Mouse (Mus musculus): ENCODE data around the gene Phf1.

Gene Phf1

GRCm38 (mm10) chr17:26939973-26940300 is 7.1 kb downstream of the Phf1 start:
- Histone ChIP-seq H3K36me3 (ENCODE audit: control insufficient read depth, insufficient read depth, low read length, poor library complexity, severe bottlenecking) (peaks cover 9% of the 10 kb centered on the region), H3K27me3 (ENCODE audit: control insufficient read depth, insufficient read depth, low read length, poor library complexity, severe bottlenecking) (peaks cover 2% of the 10 kb centered on the region; the same call in 1 of the 2 replicates)
- no peak for DNase-seq (ENCODE audit: low read depth, low spot score)

DNA sequence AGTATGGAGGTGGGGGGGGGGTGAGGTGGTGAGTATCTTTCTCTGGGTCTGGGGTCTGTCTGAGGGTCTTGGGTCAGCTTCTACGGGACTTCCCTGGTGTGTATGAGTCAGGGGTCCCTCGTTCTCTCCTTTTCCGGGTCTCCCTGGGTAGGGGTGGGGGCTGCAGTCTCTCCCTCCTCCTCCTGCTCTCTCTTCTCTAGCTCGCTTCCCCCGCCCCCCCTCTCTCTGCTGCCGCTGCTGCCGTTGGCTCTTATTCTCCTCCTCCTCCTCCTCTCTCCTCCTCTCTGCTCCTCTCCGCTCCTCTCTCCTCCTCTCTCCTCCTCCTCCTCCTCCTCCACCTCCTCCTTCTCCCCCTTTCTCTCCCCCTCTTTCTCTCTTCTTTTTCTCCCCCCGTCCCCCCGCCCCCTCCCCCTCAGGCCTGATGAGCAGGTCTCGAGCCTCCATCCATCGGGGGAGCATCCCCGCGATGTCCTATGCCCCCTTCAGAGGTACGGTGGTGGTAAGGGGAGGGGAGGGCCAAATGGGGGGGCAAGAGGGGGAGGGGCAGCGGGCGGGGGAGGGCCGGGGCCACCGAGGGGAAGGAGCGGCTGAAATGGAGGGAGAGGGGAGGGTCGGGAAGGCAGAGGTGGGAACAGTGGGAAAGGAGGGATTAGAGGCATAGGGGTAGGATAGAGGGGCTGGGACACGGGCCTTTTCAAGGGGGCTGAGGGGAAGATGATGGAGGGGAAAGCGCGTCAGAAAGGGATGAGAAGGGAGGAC is 8.4 kb downstream of the Phf1 start, which contains the start of gene Syngap1:
Syngap1 (plus strand) TSS at position 223 of the 759 bp plus-strand sequence.
- peaks cover 2% of the 10 kb centered on the region; the same call in 1 of the 2 replicates for H3K27me3 ChIP-seq (ENCODE audit: control insufficient read depth, insufficient read depth, low read length, poor library complexity, severe bottlenecking)
- DNase-seq (ENCODE audit: low read depth, low spot score) = no peak
- H3K36me3 ChIP-seq (ENCODE audit: control insufficient read depth, insufficient read depth, low read length, poor library complexity, severe bottlenecking) = peaks cover 6% of the 10 kb centered on the region; the same call in 1 of the 2 replicates

DNA sequence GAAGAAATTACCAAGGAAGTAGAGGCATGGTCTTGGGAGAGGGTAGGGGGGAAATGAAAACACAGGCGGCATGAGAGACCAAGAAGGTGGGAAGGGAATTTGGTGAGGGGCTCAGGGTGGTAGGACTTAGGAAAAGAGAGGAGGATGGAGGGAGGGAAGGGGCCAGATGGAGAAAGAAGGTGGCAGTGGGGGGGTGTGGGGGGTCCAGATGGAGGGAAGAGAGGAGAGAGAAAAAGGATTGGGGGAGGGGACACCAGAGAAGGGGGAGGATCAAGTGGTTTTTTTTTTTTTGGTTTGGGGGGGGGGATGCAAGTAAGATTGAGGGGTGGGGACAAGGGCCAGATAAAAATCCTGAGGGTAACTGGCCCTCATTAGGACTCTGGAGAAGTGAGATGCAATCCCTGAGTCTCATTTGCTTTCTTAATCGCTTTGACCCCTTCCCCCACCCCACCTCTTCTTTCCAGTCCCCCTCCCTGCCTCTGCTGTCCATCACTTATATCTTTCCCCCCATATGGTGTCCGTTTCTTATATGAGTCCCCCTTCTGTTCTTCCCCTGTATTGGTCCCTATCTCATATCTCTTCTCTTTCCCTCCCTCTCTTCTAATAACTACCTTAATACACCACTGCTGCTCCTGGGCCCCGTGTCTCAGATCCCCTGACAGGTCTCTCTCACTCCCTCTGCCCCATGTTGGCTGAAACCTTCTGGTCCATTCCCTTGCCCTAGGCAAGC is 9.2 kb downstream of the Phf1 start:
- Histone ChIP-seq H3K36me3 (ENCODE audit: control insufficient read depth, insufficient read depth, low read length, poor library complexity, severe bottlenecking) (0 out of 2 replicates have a peak, but pooled peaks cover 4% of the 10 kb centered on the region), H3K27me3 (ENCODE audit: control insufficient read depth, insufficient read depth, low read length, poor library complexity, severe bottlenecking) (peaks cover 2% of the 10 kb centered on the region; the same call in 1 of the 2 replicates)
- no peak for DNase-seq (ENCODE audit: low read depth, low spot score)

DNA sequence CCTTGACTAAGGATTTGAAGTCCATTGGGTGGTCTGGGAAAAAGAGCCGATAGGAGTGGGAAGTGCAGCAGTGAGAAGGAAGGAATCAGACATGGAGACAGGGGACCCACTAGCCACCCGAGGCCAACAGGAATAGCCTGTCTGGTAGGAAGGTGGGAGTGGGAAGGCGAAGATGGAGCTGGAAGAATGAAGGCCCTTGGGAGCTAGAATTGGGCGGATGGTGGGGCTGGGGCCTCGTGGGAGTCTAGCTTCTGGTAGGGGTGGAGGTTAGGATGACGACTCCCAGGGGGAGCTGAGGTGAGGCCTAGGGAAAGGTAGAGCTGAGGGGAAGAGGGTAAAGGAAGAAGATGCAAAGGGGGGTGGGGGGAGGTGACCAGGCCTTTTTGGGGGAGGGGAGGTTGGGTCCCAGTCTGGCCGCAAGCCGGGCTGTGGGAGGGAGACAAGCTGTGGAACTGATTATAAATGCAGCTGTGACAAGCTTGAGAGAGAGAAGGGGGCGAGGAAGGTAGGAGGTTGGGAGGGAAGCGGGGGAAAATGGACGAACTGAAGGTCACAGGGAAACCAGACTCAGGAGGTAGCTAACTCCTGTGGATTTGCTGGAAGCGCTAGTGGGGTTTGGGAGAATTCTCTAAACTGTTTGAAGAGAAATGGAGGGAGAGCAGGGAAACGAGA is 13.1 kb downstream of the Phf1 start:
- Histone ChIP-seq H3K27me3 (ENCODE audit: control insufficient read depth, insufficient read depth, low read length, poor library complexity, severe bottlenecking) (peaks cover 6% of the 10 kb centered on the region; the same call in 1 of the 2 replicates), H3K36me3 (ENCODE audit: control insufficient read depth, insufficient read depth, low read length, poor library complexity, severe bottlenecking) (no peaks in the 10 kb centered on the region)
- DNase-seq (ENCODE audit: low read depth, low spot score) = no peak

- DNase-seq (ENCODE audit: low read depth, low spot score) = no peak
- Histone ChIP-seq H3K36me3 (ENCODE audit: control insufficient read depth, insufficient read depth, low read length, poor library complexity, severe bottlenecking) (no peaks in the 10 kb centered on the region), H3K27me3 (ENCODE audit: control insufficient read depth, insufficient read depth, low read length, poor library complexity, severe bottlenecking) (peaks cover 4% of the 10 kb centered on the region; the same call in 1 of the 2 replicates)
These were observed 13.7 kb downstream of the Phf1 start for GRCm38 (mm10) chr17:26946567-26946966.

DNA sequence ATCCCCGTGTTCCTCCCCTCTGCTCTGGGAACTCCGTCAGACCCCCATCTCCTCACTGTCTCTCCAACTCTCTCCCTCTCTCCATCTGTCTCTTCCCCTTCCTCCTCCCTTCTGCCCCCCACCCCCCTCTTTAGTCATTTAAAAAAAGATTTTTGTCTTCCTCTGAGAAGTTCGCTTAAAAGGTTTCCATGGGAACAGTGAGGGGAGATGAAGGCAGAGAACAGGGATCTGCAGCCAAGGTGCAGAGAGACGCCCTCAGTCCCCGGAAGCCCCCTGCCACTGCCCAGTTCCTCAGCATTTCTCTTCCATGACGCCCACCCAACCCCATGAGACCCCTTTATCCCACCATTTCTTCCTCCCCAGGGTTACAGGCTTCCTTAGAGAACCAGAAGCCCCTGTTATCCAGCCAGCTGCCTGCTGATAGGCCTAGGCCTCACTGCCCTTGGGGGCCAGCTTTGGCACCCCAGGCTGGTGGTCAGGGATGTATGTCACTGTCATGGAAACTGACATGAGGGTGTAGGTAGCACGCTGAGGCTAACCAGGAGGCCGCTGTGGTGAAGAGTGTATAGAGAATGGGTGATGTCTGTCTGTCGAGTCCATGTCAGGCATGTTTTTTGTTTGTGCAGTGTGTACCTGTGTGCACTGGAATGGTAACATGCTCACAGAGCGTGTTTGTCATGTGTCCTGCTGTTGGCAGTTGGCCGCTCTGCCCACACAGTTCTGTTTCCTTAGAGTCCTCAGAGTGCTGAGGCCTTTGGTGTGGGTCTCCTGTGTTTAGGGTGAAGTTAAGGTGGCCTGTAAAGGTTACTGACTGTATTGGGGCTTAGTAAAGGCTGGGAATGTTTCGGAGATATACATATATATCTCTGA is 14.6 kb downstream of the Phf1 start:
- DNase-seq (ENCODE audit: low read depth, low spot score) = no peak
- Histone ChIP-seq H3K36me3 (ENCODE audit: control insufficient read depth, insufficient read depth, low read length, poor library complexity, severe bottlenecking) (no peaks in the 10 kb centered on the region), H3K27me3 (ENCODE audit: control insufficient read depth, insufficient read depth, low read length, poor library complexity, severe bottlenecking) (peaks cover 4% of the 10 kb centered on the region; the same call in 1 of the 2 replicates)

- H3K27me3 ChIP-seq (ENCODE audit: control insufficient read depth, insufficient read depth, low read length, poor library complexity, severe bottlenecking) = peaks cover 4% of the 10 kb centered on the region; the same call in 1 of the 2 replicates
- DNase-seq (ENCODE audit: low read depth, low spot score) = no peak
- H3K36me3 ChIP-seq (ENCODE audit: control insufficient read depth, insufficient read depth, low read length, poor library complexity, severe bottlenecking) = no peaks in the 10 kb centered on the region
These were observed 15.6 kb downstream of the Phf1 start for GRCm38 (mm10) chr17:26948316-26949050.

- Histone ChIP-seq H3K36me3 (ENCODE audit: control insufficient read depth, insufficient read depth, low read length, poor library complexity, severe bottlenecking) (no peaks in the 10 kb centered on the region), H3K27me3 (ENCODE audit: control insufficient read depth, insufficient read depth, low read length, poor library complexity, severe bottlenecking) (peaks cover 4% of the 10 kb centered on the region; the same call in 1 of the 2 replicates)
- peak; percentile 50 for DNase-seq (ENCODE audit: low read depth, low spot score)
These were observed 16.3 kb downstream of the Phf1 start for GRCm38 (mm10) chr17:26949051-26949577.

DNA sequence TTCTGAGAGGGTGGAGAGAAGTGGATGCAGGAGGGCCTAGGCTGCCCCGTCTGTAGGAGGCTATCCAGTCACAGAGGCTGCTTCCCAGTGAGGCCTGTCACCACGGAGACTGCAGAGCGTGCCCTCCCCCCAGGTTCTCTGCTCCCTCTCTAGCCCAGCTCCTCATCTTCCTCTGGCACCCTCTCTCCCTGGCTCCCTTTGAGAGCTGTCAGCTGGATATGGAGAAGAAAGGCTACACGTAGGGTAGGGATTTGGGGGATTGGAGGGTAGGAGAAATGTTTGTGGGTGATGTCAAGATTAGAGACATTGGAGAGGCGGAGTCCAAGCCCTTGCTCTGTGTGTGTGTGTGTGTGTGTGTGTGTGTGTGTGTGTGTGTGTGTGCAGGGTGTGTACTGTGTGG is 17.0 kb downstream of the Phf1 start:
- DNase-seq (ENCODE audit: low read depth, low spot score) = no peak
- Histone ChIP-seq H3K36me3 (ENCODE audit: control insufficient read depth, insufficient read depth, low read length, poor library complexity, severe bottlenecking) (no peaks in the 10 kb centered on the region), H3K27me3 (ENCODE audit: control insufficient read depth, insufficient read depth, low read length, poor library complexity, severe bottlenecking) (peaks cover 4% of the 10 kb centered on the region; the same call in 1 of the 2 replicates)

GRCm38 (mm10) chr17:26950560-26951288 is 17.9 kb downstream of the Phf1 start:
- no peak for DNase-seq (ENCODE audit: low read depth, low spot score)
- H3K36me3 ChIP-seq (ENCODE audit: control insufficient read depth, insufficient read depth, low read length, poor library complexity, severe bottlenecking) = no peaks in the 10 kb centered on the region
- H3K27me3 ChIP-seq (ENCODE audit: control insufficient read depth, insufficient read depth, low read length, poor library complexity, severe bottlenecking) = peaks cover 4% of the 10 kb centered on the region; the same call in 1 of the 2 replicates

DNA sequence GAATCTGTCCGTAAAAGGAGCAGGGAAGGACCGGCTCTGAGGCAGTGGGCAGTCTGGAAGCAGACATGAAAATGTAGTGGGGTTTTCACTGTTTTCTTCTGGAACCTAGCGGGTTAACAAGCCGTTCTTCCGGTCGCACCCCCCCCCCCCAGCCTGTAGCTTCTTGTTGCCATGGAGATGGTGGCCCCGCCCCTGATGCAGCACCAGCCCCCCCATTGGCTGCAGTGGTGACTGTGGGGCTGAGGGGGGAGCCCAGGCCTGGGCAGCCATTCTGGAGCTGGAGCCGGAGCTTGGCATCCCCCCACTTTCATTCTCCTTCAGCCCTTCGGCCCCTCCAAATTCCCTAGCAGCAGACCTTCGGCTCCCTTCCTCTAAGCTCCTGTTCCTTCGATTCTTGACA is 18.6 kb downstream of the Phf1 start:
- H3K36me3 ChIP-seq (ENCODE audit: control insufficient read depth, insufficient read depth, low read length, poor library complexity, severe bottlenecking) = no peaks in the 10 kb centered on the region
- DNase-seq (ENCODE audit: low read depth, low spot score) = peak; percentile 89
- H3K27me3 ChIP-seq (ENCODE audit: control insufficient read depth, insufficient read depth, low read length, poor library complexity, severe bottlenecking) = peaks cover 4% of the 10 kb centered on the region; the same call in 1 of the 2 replicates

DNA sequence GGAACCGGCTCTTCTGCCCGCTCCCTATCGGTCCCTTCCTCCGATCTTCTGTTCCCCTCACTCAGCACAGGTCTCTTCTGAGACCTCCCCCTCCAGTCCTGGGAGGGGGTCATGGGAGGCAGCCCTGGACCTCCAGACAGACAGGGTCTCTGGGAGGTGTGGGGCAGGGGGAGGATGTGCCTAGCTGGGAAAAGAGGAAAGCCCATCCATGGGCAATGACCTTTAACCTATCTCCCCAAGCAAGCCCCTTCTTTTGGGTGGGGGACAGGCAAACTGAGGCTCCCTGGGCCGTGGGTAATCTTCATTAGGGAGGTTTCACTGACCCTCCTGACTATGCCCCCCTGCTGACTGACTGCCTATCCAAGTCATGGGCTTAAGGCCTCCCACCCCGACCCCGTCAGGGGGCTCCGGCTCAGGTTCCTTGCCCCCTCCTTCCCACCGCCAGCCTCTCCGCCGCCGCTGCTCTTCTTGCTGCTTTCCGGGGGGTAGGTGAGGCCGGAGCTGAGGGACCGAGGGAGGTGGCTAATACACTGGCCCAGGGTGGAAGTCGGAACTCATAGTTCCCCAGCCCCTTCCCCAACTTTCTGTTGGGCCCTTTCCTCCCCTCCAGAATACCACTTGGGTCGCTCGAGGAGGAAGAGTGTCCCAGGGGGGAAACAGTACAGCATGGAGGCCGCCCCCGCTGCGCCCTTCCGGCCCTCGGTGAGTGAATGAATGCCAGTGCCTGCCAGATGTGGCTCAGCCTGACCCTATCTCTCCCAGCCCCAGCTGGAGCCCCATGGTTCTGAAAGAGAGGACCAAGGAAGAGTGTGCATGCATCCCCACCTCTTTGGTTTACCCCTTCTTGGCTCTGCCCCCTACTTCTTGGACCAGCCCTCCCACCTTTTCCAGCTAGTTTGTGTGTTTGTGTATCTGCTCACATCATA is 19.4 kb downstream of the Phf1 start:
- Histone ChIP-seq H3K36me3 (ENCODE audit: control insufficient read depth, insufficient read depth, low read length, poor library complexity, severe bottlenecking) (no peaks in the 10 kb centered on the region), H3K27me3 (ENCODE audit: control insufficient read depth, insufficient read depth, low read length, poor library complexity, severe bottlenecking) (peaks cover 4% of the 10 kb centered on the region; the same call in 1 of the 2 replicates)
- DNase-seq (ENCODE audit: low read depth, low spot score) = no peak

Data from splenic B cell, adult 2 months (primary cell).